Mouse (Mus musculus) splenic B cell, adult 2 months (primary cell): ENCODE data around the gene Nanos2.

Experiments used
- DNase-seq: peaks from one replicate; pipeline ENCODE4 v3.0.0-alpha.2; 2011; ENCODE audit warnings: low read depth, low spot score
- H3K27me3 ChIP-seq: 2 replicates; pipeline ENCODE4 v1.6.1; 2012; ENCODE audit warnings: mild to moderate bottlenecking, low read length, moderate library complexity, mixed read lengths; ENCODE audit not compliant: control insufficient read depth, poor library complexity, insufficient read depth, severe bottlenecking
- H3K36me3 ChIP-seq: 2 replicates; pipeline ENCODE4 v1.6.1; 2012; ENCODE audit warnings: mild to moderate bottlenecking, low read length, moderate library complexity, mixed read lengths; ENCODE audit not compliant: control insufficient read depth, poor library complexity, insufficient read depth, severe bottlenecking

Nanos2 gene

GRCm38 (mm10) chr7:18987100-18987499 lies at the start of gene Nanos2:
TSS of gene Nanos2 (plus strand) at chr7:18987400.
- no peak for DNase-seq
- Histone ChIP-seq H3K36me3 (no peaks in the 10 kb centered on the region), H3K27me3 (no peaks in the 10 kb centered on the region)

DNA sequence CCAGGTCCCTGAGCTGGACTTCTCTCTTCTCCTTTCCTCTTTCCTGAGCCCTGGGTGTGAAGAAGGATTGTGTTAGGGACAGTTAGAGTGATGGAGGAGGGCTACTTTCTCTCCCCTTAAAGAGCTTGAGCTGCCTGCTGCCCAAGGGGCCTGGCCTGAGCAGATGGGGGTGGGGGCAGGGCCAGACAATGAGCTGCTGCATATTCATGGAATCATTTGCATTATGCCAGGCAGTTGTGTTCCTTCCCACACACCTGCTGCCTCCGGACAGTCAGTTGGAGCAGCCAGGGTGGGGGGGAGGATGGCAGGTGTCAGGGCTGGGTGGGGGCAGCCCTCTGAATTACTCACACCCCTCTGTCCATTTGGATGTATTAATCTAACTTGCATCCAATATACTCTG lies 44.8 kb upstream of the Nanos2 start:
- Histone ChIP-seq H3K27me3 (no peaks in the 10 kb centered on the region), H3K36me3 (no peaks in the 10 kb centered on the region)
- no peak for DNase-seq

DNA sequence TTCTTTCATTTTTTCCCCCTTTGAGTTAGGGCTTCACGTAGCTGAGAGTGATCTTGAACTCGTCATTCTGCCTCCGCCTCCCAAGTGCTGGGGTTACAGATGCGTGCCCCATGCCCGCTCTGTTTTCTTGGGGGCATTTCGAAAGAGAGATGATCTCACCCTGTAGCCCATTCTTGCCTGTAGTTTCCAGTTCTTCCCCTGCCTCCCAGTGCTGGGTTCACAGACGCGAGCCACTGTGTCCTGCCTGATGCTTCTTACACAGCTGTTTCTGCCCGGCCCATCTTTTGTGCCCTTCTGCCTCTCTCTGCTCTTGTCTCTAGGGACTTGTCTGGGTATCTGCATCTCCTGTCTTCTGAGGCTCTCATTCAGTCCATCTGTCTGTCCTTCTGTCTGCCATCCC lies 44.4 kb upstream of the Nanos2 start:
- H3K27me3 ChIP-seq: no peaks in the 10 kb centered on the region
- no peaks in the 10 kb centered on the region for H3K36me3 ChIP-seq
- DNase-seq: no peak

GRCm38 (mm10) chr7:18948151-18948550 lies 39.0 kb upstream of the Nanos2 start:
- Histone ChIP-seq H3K27me3 (no peaks in the 10 kb centered on the region), H3K36me3 (no peaks in the 10 kb centered on the region)
- no peak for DNase-seq

GRCm38 (mm10) chr7:18949781-18950522 lies 37.2 kb upstream of the Nanos2 start:
- no peak for DNase-seq
- H3K36me3 ChIP-seq: no peaks in the 10 kb centered on the region

DNA sequence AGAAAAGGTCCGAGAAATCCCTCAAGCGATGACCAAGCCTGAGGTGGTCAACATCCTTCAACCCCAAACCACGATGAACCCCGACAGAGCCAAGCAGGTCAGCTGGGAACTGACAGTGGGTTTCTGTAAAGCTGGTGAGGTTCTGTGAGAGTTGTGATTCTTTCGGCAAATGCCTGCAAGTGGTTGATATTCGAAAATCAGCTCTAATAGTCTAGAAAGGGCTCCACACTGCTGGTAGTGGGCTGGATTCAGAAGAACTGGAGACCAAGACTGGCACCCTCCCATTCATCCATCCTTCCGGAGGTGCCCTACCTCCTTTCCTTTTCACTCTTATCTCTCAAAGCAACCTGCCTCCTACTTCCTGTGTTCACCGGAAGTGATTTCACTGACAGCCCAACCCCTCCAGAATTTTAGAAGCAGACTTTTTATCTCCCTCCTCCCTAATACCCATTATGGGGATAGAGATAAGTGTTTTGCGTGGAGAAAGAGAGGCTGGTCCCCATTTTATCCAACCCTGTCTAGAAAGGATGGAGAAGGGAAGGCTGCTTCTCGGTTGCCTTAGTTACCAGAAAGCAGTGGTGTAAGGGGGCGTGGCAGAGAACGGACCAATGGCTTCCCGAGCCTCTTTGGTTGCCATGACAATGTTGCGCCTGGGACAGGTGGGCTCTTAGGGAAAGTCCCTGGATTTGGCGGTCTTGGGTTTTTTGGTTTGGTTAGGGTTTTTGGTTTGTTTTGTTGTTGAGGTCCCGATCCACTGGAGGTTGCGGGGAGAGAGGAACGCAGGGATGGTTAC lies 36.5 kb upstream of the Nanos2 start:
- H3K36me3 ChIP-seq: no peaks in the 10 kb centered on the region
- no peaks in the 10 kb centered on the region for H3K27me3 ChIP-seq
- DNase-seq: no peak

More at GRCm38 (mm10) chr7:18949781-18950522, 37.2 kb upstream of the Nanos2 start:
- H3K27me3 ChIP-seq: no peaks in the 10 kb centered on the region

DNA sequence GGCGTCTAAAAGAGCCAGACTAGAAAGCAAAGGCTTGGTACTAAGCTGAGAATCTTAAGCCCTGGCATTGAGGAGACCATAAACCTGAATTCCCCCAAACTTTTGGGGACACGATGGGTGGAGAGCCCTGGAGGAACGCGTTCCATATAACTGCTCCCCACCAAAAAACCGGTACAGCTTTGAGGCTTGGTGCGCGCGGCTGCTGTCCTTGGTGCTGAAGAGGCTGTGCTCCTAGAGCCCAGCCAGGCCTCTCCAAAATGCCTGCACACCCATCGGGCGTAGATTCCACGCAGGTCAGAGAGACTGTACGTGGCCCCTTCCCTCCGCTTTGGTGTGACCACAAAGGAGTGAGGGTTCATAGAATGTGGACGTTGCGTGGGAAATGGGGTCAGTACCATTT lies 35.8 kb upstream of the Nanos2 start:
- Histone ChIP-seq H3K27me3 (no peaks in the 10 kb centered on the region), H3K36me3 (no peaks in the 10 kb centered on the region)
- DNase-seq: peak; percentile 43

- no peaks in the 10 kb centered on the region for H3K27me3 ChIP-seq
- DNase-seq: peak; percentile 43
- no peaks in the 10 kb centered on the region for H3K36me3 ChIP-seq
Observed at GRCm38 (mm10) chr7:18957569-18958383, 29.4 kb upstream of the Nanos2 start.

DNA sequence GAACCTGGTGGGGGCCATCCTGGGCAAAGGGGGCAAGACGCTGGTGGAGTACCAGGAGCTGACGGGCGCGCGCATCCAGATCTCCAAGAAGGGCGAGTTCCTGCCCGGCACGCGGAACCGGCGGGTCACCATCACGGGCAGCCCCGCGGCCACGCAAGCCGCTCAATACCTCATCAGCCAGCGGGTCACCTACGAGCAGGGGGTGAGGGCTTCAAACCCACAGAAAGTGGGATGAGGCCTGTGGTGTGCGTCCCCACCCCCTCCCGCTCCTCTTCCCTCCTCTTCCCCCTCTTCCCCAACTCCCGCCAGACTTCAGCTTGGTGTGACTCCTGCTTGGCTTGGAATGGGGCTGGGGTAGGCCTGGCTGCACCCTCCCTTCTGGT lies 28.8 kb upstream of the Nanos2 start:
- DNase-seq: no peak
- no peaks in the 10 kb centered on the region for H3K27me3 ChIP-seq
- no peaks in the 10 kb centered on the region for H3K36me3 ChIP-seq

DNA sequence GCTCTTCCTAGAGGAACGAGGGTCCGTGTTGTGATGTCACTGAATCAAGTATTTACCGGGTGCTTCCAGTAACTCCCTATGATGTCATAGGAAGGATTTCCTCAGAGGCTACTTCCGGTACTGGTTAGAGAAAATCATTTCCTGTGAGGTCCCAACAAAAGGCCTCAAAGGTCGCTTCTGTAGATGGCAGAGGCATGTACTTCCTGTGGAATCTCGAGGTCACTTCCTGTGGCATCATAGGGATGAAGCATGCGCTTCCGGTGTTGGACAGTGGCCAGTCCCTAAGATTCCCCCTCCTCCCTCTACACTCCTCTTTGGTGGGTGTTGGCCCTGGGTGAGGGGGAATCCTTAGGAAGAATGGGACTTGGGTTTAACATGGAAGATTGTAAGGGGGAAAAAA lies 27.8 kb upstream of the Nanos2 start:
- no peak for DNase-seq
- Histone ChIP-seq H3K27me3 (no peaks in the 10 kb centered on the region), H3K36me3 (no peaks in the 10 kb centered on the region)

DNA sequence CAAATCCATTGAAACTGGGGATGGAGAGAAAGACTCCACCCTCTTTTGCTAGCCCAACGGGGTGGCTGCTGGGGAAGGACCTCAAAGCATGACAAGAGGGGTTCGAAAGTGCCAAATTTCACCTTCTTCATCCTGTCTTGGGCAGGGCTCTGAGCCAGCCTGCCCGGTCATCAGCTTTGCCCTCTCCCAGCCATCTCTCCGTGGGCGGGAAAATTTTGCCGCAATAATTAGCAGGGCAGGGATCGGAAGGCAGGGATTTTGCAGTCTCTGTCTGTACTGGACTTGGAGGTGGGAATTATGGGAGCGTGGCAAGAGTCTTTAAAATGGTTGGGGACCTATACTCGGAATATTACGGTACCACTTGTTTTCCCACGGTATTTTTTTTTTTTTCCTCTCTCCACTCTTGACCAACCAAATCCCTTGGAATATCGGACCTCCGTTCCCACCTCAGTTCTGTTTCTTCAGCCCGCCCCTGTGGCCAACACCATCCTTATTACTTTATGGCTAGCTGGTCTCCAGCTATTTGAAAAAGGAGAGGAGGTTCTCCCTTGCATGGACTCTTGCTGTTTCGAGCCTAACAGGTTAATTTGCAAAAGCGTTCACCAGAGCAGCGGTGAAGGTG lies 24.9 kb upstream of the Nanos2 start:
- no peaks in the 10 kb centered on the region for H3K36me3 ChIP-seq
- DNase-seq: no peak
- no peaks in the 10 kb centered on the region for H3K27me3 ChIP-seq

- no peak for DNase-seq
- H3K36me3 ChIP-seq: no peaks in the 10 kb centered on the region
Observed at GRCm38 (mm10) chr7:18962795-18963194, 24.4 kb upstream of the Nanos2 start.

DNA sequence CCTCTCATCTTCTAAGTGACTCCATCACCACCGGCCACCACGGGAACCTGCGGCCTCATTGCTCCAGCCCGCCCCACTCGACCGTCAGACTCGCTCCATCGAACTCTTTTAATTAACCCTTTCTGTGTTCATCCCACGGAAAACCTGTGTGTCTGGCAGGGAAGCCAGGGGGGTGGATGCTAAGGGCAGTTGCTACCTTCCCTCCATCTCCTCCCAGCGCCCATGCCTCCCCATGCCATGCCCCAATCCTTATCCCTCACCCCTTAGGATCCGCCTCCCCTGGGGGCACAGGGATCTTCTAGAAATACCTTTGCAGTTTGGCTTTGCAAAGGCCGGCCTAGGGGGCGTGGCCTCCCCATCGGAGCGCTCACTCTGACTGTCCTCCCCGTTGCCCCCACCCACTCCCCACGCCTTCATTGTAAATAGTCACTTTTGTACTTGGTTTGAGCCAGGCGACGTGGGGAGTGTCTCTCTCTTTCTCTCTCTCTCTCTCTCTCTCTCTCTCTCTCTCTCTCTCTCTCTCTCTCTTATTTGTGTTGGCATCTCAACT lies 23.8 kb upstream of the Nanos2 start:
- Histone ChIP-seq H3K36me3 (no peaks in the 10 kb centered on the region), H3K27me3 (no peaks in the 10 kb centered on the region)
- no peak for DNase-seq

More at GRCm38 (mm10) chr7:18962795-18963194, 24.4 kb upstream of the Nanos2 start:
- H3K27me3 ChIP-seq: no peaks in the 10 kb centered on the region

DNA sequence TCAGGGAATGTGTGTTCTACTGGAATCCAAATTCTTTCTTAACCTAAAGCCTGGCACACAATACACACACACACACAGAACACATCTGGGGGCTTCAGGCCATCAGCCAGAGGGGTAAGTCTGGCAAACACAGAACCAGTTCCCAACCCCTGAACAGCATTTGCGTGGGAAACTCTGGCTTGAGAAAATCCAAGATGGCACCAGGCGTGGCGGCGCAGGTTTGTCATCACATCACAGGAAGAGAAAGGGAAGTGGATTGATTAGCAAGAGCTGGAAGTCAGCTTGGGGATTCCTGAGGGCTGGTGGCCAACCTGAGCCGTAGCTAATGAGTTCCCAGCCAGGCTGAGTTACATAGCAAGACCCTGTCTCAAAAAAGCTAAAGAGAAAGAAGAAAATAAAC lies 21.9 kb upstream of the Nanos2 start:
- no peak for DNase-seq
- H3K36me3 ChIP-seq: no peaks in the 10 kb centered on the region
- H3K27me3 ChIP-seq: no peaks in the 10 kb centered on the region
